Mouse (Mus musculus) lung, postnatal 0 days (tissue): Measurements from ENCODE around the gene Il1rl1. TPM values are rescaled to one million over a fixed set of nuclear protein-coding genes. Genes with fewer than 3 reads are reported as not detected.
A peak's percentile ranks its signal among the peaks of the same experiment; 100 is the strongest.

Experiments
- ATAC-seq: fragments of 200-750 bp; cut with Nextera tagmentation; 2 replicates; pipeline ENCODE4 v1.8.0; 2017; ENCODE audit warnings: moderate library complexity
- DNase-seq: peaks from one replicate; pipeline ENCODE4 v3.0.0-alpha.2; 2016; ENCODE audit warnings: low spot score
- H3K27ac ChIP-seq: fragments of 300-500 bp; sonication (generic); 2 replicates; pipeline ENCODE4 v1.5.1; 2014; ENCODE audit warnings: antibody characterized with exemption, mild to moderate bottlenecking, low read length, mixed read lengths
- H3K27me3 ChIP-seq: fragments of 300-500 bp; sonication (generic); replicated peaks from 2 replicates; pipeline ENCODE4 v1.6.1; 2014; ENCODE audit warnings: low read length, mixed read lengths; ENCODE audit not compliant: insufficient read depth
- H3K36me3 ChIP-seq: fragments of 300-500 bp; sonication (generic); 2 replicates; pipeline ENCODE4 v1.6.1; 2014; ENCODE audit warnings: low read length, mixed read lengths; ENCODE audit not compliant: insufficient read depth
- H3K4me1 ChIP-seq: fragments of 300-500 bp; sonication (generic); 2 replicates; pipeline ENCODE4 v1.6.1; 2014; ENCODE audit warnings: antibody characterized with exemption, low read depth, low read length, mixed read lengths; ENCODE audit not compliant: insufficient read depth
- H3K4me2 ChIP-seq: fragments of 300-500 bp; sonication (generic); replicated peaks from 2 replicates; pipeline ENCODE4 v1.6.1; 2014; ENCODE audit warnings: low read depth, mild to moderate bottlenecking, low read length, moderate library complexity, mixed read lengths
- H3K4me3 ChIP-seq: fragments of 300-500 bp; sonication (generic); 2 replicates; pipeline ENCODE4 v1.5.1; 2014; ENCODE audit warnings: low read depth, low read length
- H3K9ac ChIP-seq: fragments of 300-500 bp; sonication (generic); replicated peaks from 2 replicates; pipeline ENCODE4 v1.6.1; 2014; ENCODE audit warnings: low read depth, mild to moderate bottlenecking
- H3K9me3 ChIP-seq: fragments of 300-500 bp; sonication (generic); 2 replicates; pipeline ENCODE4 v1.6.1; 2016; ENCODE audit warnings: low read length, mixed read lengths
- CTCF ChIP-seq: IDR thresholded peaks from 2 replicates; pipeline ENCODE4 v1.5.1; 2016; ENCODE audit warnings: antibody characterized with exemption, mild to moderate bottlenecking
- EP300 ChIP-seq: IDR thresholded peaks from 2 replicates; pipeline ENCODE4 v1.6.1; 2016; ENCODE audit warnings: antibody characterized with exemption, mild to moderate bottlenecking, control low read depth
- WGBS: fragments of 180-500 bp; shearing (Covaris S2); extraction: QIAGEN DNeasy Blood & Tissue Kit; methylation state at CpG from one replicate; pipeline ENCODE4 v1.1.7; 2014; 5-methylcytosine and 5-hydroxymethylcytosine counted together
- polyA plus RNA-seq: library from polyadenylated mRNA; unstranded; fragments of >200 nt; fragmentation: Nextera tagmentation; extraction: Ambion mirVana; gene quantifications from 2 replicates; pipeline ENCODE4 v1.2.1, GENCODE M21; 2015

Il1rl1 gene
- polyA plus RNA-seq, 1 experiment from 2014 or later: 0.44 TPM

DNA sequence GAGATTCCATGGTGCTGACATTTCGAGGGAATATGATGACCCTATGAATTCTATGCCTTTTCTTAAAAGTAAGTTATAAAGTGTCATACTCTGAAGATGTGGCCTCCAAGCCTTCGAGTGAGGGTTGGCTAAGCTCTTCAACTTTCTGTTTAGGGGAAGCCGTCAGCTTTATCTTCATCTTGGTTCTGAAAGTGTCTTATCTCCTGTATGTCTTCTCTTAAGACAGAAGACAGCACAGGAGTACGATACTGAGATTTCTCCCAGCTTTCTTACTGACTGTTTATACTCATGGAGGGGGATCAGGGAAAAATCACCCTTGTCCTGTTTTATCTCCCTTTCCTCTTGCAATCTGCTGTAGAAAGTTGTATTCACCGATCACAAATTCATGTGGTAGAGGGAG is 45.0 kb downstream of the Il1rl1 start:
- Histone ChIP-seq H3K4me3 (no peak overlapping the region), H3K4me1 (no peaks in the 10 kb centered on the region), H3K9me3 (no peaks in the 10 kb centered on the region), H3K27me3 (no peaks in the 10 kb centered on the region), H3K27ac (no peak overlapping the region), H3K4me2 (no peak overlapping the region), H3K36me3 (no peaks in the 10 kb centered on the region), H3K9ac (no peak overlapping the region)
- no peak for DNase-seq
- ATAC-seq: no peak
- TF ChIP-seq EP300 (no peak), CTCF (no peak)
- WGBS: 73% methylated on average over 5 of the region's 5 CpGs

DNA sequence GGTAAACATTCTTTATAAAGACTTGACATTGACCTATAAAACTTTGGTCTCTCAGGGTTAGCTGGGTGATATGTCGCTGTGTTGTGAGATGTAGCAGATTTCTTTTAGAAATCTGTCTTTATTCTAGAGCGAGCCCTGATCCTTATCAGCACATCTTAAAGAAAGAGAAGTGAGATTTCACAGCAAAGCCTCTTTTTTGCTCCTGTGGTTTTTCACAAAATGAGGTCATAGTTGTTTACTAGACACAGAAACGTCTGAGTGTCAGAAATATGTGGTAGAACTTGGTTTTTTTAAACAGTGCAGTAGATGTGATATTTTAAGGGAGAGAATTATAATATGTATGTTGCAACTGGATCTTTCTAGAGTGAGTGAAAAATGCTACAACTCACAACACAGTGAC is 46.3 kb downstream of the Il1rl1 start:
- H3K9ac ChIP-seq: no peak overlapping the region
- H3K27me3 ChIP-seq: no peaks in the 10 kb centered on the region
- no peak for ATAC-seq
- no peak for DNase-seq
- no peaks in the 10 kb centered on the region for H3K36me3 ChIP-seq
- no peaks in the 10 kb centered on the region for H3K9me3 ChIP-seq
- no peak overlapping the region for H3K4me3 ChIP-seq
- no peak for TF ChIP-seq EP300
- TF ChIP-seq CTCF: no peak
- H3K4me2 ChIP-seq: no peak overlapping the region
- WGBS: 41% methylated on average over 3 of the region's 3 CpGs
- H3K27ac ChIP-seq: no peak overlapping the region
- H3K4me1 ChIP-seq: no peaks in the 10 kb centered on the region

DNA sequence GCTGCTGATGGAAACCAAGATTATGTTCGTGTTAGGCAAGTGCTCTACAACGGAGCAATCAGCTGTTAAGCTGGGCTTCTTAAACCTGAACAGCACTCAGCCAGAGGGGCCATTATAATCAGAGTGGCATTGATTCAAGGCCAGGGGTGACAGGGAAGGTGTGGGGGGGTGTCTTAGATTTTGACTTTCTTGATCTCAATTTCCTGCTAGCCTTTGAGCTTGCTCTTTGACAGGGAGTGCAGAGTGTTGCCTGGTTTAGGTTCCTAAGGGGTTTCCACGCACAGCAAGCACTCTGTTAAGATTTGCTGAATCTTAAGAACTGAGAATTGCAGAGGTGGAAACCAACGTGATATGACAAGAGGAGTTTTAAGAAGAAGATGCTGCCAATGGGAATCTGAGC is 47.4 kb downstream of the Il1rl1 start:
- ATAC-seq: no peak
- 46% methylated on average over 4 of the region's 4 CpGs for WGBS
- TF ChIP-seq CTCF: no peak
- no peak for TF ChIP-seq EP300

DNA sequence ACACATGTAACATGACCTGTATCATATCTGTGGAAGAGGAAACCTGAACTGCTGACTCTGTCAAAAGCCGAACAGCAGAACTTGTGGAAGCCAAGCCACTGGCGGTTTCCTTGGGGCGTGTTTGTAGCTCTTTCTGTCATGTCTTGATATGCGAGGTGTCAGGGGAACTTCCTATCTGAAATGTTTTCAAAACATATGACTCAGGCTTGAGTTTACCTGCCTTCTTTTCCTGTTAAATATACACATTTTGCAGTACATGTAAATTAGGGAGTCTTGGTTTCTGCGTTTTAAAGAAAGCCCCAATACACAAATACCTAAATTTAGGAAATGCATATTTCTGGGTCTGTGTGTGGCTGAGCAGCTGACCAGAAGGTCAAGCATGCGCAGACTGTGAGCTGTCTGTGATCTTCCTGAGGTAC is 50.1 kb downstream of the Il1rl1 start:
- Histone ChIP-seq H3K27ac (no peak overlapping the region), H3K9ac (no peak overlapping the region), H3K36me3 (no peaks in the 10 kb centered on the region), H3K4me1 (no peaks in the 10 kb centered on the region), H3K9me3 (no peaks in the 10 kb centered on the region), H3K4me3 (no peak overlapping the region), H3K4me2 (no peak overlapping the region), H3K27me3 (no peaks in the 10 kb centered on the region)
- WGBS: 46% methylated on average over 6 of the region's 6 CpGs
- DNase-seq (no peak), ATAC-seq (no peak)
- no peak for TF ChIP-seq CTCF
- no peak for TF ChIP-seq EP300

More for the DNA sequence above, 47.4 kb downstream of the Il1rl1 start:
- no peak for DNase-seq
- no peaks in the 10 kb centered on the region for H3K4me1 ChIP-seq
- no peak overlapping the region for H3K27ac ChIP-seq
- no peak overlapping the region for H3K4me3 ChIP-seq
- H3K4me2 ChIP-seq: no peak overlapping the region
- H3K9me3 ChIP-seq: no peaks in the 10 kb centered on the region
- H3K27me3 ChIP-seq: no peaks in the 10 kb centered on the region
- no peaks in the 10 kb centered on the region for H3K36me3 ChIP-seq
- H3K9ac ChIP-seq: no peak overlapping the region

DNA sequence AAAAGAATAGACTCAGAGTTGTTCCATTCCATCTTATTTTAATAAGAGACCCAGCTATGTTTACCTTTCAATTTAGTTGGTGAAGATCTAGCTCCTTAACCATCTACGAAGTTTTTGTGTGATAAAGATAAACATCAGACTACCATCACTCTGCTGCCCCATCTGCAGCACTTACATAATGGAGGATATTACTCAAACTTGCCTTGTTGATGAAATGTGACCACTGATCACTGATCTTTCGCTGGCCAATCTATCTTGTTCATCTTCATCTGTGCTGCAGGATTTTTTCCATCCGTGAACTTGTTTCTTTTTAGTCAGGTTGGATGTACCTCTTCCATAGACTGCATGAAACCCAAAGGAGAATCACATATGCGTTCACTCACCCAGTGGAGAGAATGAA is 65.2 kb downstream of the Il1rl1 start:
- DNase-seq (no peak), ATAC-seq (no peak)
- Histone ChIP-seq H3K27me3 (no peaks in the 10 kb centered on the region), H3K9ac (no peak overlapping the region), H3K36me3 (no peaks in the 10 kb centered on the region), H3K4me3 (no peak overlapping the region), H3K27ac (no peak overlapping the region), H3K9me3 (no peaks in the 10 kb centered on the region), H3K4me2 (no peak overlapping the region), H3K4me1 (no peaks in the 10 kb centered on the region)
- TF ChIP-seq EP300 (no peak), CTCF (no peak)
- WGBS: 72% methylated on average over 4 of the region's 4 CpGs

DNA sequence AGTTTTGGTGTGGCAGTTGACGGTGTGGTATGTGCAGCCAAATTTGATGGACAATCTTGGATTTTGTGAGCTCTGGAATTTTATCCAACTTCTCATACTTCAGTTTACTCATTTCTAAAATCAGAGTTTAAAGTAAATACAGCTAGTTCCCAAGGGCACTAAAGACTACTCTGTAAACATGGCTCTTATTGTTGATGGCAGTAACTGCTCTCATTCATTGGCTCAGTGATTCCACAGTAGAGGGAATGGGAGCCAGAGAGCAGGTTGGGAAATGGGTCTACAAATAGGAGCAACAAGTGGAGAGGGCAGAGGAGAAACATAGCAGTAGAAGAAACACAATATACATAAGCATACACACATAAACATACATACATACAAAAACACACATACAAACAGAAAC is 70.3 kb downstream of the Il1rl1 start:
- H3K4me1 ChIP-seq: no peaks in the 10 kb centered on the region
- H3K4me3 ChIP-seq: no peak overlapping the region
- H3K27ac ChIP-seq: no peak overlapping the region
- H3K9me3 ChIP-seq: no peaks in the 10 kb centered on the region
- ATAC-seq: peak; percentile 58
- no peak for TF ChIP-seq CTCF
- no peak for TF ChIP-seq EP300
- DNase-seq: peak; percentile 65
- H3K4me2 ChIP-seq: no peak overlapping the region
- H3K36me3 ChIP-seq: no peaks in the 10 kb centered on the region
- H3K27me3 ChIP-seq: no peaks in the 10 kb centered on the region
- H3K9ac ChIP-seq: no peak overlapping the region
- WGBS: 47% methylated on average over 1 of the region's 1 CpGs

DNA sequence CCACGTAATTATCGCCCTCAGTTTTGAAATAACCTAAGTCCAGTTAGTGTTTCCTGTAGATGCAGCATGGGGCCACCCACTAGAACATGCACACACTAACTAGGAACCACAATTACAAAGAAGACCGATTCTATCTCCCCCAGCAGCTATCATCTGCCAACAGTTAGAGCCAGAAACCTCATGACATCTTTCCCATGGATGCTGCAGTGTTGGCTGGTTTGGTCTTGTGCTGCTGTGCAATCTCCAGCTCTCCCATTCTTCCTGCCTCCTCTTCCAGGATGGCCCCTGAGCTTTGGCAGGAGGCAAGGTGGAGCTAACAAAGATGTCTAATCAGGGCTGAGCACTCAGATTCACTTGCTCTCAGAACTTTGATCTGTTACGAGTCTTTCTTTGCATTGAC is 71.8 kb downstream of the Il1rl1 start:
- ATAC-seq: 0 out of 2 replicates have a peak, but pooled peaks have one; percentile 0
- no peak overlapping the region for H3K4me2 ChIP-seq
- no peak for TF ChIP-seq CTCF
- TF ChIP-seq EP300: no peak
- H3K9me3 ChIP-seq: no peaks in the 10 kb centered on the region
- H3K36me3 ChIP-seq: no peaks in the 10 kb centered on the region
- H3K4me3 ChIP-seq: no peak overlapping the region
- H3K9ac ChIP-seq: no peak overlapping the region
- H3K27me3 ChIP-seq: no peaks in the 10 kb centered on the region
- H3K27ac ChIP-seq: peak overlapping the region; percentile 43; the same call in 1 of the 2 replicates
- H3K4me1 ChIP-seq: no peaks in the 10 kb centered on the region
- WGBS: 79% methylated on average over 4 of the region's 4 CpGs
- no peak for DNase-seq
